In the genomic region with DNA sequence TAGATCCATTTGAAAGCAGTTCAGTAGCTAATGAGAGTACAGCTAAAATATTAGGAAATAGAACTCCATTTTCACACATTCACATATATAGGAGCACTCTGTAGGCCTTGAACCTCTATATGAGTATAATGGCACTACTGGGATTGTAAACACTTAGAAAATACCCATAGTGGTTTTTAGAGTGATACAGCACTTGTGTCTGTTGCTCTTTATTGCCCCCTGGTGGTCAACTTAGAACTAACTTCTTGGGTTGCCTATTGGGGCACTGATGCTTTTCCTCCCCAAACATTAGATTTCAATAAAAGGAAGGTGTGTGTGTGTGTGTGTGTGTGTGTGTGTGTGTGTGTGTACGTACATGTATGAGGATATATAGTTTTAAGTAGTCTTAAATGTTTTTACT, we compare ENCODE assay signal across 9 mouse cellular contexts.
DNase-seq lines count a peak whose midpoint lies in the region; ATAC-seq and TF ChIP-seq lines count a peak whose summit lies in the region.
"Had no signal": no experiment of that assay in that cellular context is flagged by ENCODE, and none has a peak within 500 bp of the region (broad histone marks: within the 10 kb centered on the region; RNA-seq: fewer than 3 reads in every experiment).

No protein-coding gene starts in this region.

- ATAC-seq in midbrain, embryonic 15.5 days (replicated peaks): peak; percentile 35; the same call in 1 of the 2 replicates

- TF ChIP-seq POLR2A in lung, adult 2 months (IDR thresholded peaks at IDR 0.05; ENCODE audit: borderline replicate concordance, extremely low read depth, low read depth, low read length): no peak
- no peak for TF ChIP-seq POLR2A in cortical plate, adult 2 months (IDR thresholded peaks at IDR 0.05; ENCODE audit: extremely low read depth, insufficient read depth, low read length)

- H3K27me3 ChIP-seq in midbrain, embryonic 15.5 days (replicated peaks): no peaks in the 10 kb centered on the region
- H3K27me3 ChIP-seq: midbrain, embryonic 12.5 days had no signal

- peak; percentile 9 to 59 for DNase-seq in lung, adult 18-20 months
- DNase-seq in lung, adult 2 months: no peak
- peak; percentile 70 for DNase-seq in ZHBTc4 (ENCODE audit: low read depth, low spot score)
- peak; percentile 77 for DNase-seq in heart, postnatal 4 days
- peak; percentile 44 to 68 for DNase-seq in left cerebral cortex, adult 18-20 months (ENCODE audit: low spot score in 2 of 2)
- DNase-seq in thymus, postnatal 25 days: peak; percentile 57

- H3K9ac ChIP-seq in midbrain, embryonic 15.5 days: no peak overlapping the region
- H3K9ac ChIP-seq: midbrain, embryonic 12.5 days had no signal

- no peaks in the 10 kb centered on the region for H3K4me1 ChIP-seq in lung, adult 2 months (ENCODE audit: control insufficient read depth, insufficient read depth, low read length)
- H3K4me1 ChIP-seq in cortical plate, adult 2 months (ENCODE audit: control insufficient read depth, insufficient read depth, low read length): peaks cover 1% of the 10 kb centered on the region; the same call in 1 of the 2 replicates
- no peaks in the 10 kb centered on the region for H3K4me1 ChIP-seq in midbrain, embryonic 15.5 days
- H3K4me1 ChIP-seq: midbrain, embryonic 12.5 days had no signal

- no peak overlapping the region for H3K27ac ChIP-seq in cortical plate, adult 2 months (ENCODE audit: insufficient read depth, low read length)
- no peak overlapping the region for H3K27ac ChIP-seq in midbrain, embryonic 15.5 days
- H3K27ac ChIP-seq: midbrain, embryonic 12.5 days had no signal

- no peaks in the 10 kb centered on the region for H3K9me3 ChIP-seq in midbrain, embryonic 15.5 days
- H3K9me3 ChIP-seq: midbrain, embryonic 12.5 days had no signal

- no peak overlapping the region for H3K4me3 ChIP-seq in lung, adult 2 months (replicated peaks; ENCODE audit: extremely low read depth, low read depth, low read length)
- no peak overlapping the region for H3K4me3 ChIP-seq in cortical plate, adult 2 months (ENCODE audit: insufficient read depth, low read length)
- H3K4me3 ChIP-seq in midbrain, embryonic 15.5 days: no peak overlapping the region
- H3K4me3 ChIP-seq: midbrain, embryonic 12.5 days had no signal

- no peak for TF ChIP-seq CTCF in lung, adult 2 months (IDR thresholded peaks at IDR 0.05; ENCODE audit: insufficient read depth, low read length)
- peak; percentile 29; the same call in 1 of the 2 replicates for TF ChIP-seq CTCF in cortical plate, adult 2 months (IDR thresholded peaks at IDR 0.05; ENCODE audit: extremely low read depth, insufficient read depth, low read length)

- H3K36me3 ChIP-seq in midbrain, embryonic 15.5 days (replicated peaks): no peaks in the 10 kb centered on the region
- H3K36me3 ChIP-seq: midbrain, embryonic 12.5 days had no signal

- WGBS in lung, adult 2 months: 23% methylated on average over 1 of the region's 1 CpGs
- 50% methylated on average over 1 of the region's 1 CpGs for WGBS in midbrain, embryonic 15.5 days

- no peak overlapping the region for H3K4me2 ChIP-seq in midbrain, embryonic 15.5 days
- H3K4me2 ChIP-seq: midbrain, embryonic 12.5 days had no signal
